Mouse (Mus musculus) left cerebral cortex, adult 11 months (tissue): ENCODE data around the gene Tmem252.
"Not testable (repeated sequence)": the region's sequence is repeated elsewhere in the genome, so short reads cannot be mapped to it uniquely, and the experiment has no call there.

Experiments used
- DNase-seq: peaks from one replicate; pipeline ENCODE4 v3.0.0; 2022; ENCODE audit warnings: low spot score

Gene Tmem252

GRCm38 (mm10) chr19:24683016-24683720, 9.4 kb downstream of the Tmem252 start:
- DNase-seq = no peak

- DNase-seq = no peak
Observed at GRCm38 (mm10) chr19:24686411-24686810, 12.6 kb downstream of the Tmem252 start.

GRCm38 (mm10) chr19:24688327-24688726, 14.5 kb downstream of the Tmem252 start:
- no peak for DNase-seq

GRCm38 (mm10) chr19:24689531-24689930, 15.7 kb downstream of the Tmem252 start:
- no peak for DNase-seq

- no peak for DNase-seq
Observed at GRCm38 (mm10) chr19:24692691-24693090, 18.9 kb downstream of the Tmem252 start.

- DNase-seq = no peak
Observed at GRCm38 (mm10) chr19:24697946-24698345, 24.1 kb downstream of the Tmem252 start.

- DNase-seq = no peak
Observed at GRCm38 (mm10) chr19:24698651-24699050, 24.8 kb downstream of the Tmem252 start.

GRCm38 (mm10) chr19:24699196-24699595, 25.4 kb downstream of the Tmem252 start:
- DNase-seq = no peak

- no peak for DNase-seq
Observed at GRCm38 (mm10) chr19:24699910-24700309, 26.1 kb downstream of the Tmem252 start.

- DNase-seq = no peak
Observed at GRCm38 (mm10) chr19:24700664-24701063, 26.9 kb downstream of the Tmem252 start.

- no peak for DNase-seq
Observed at GRCm38 (mm10) chr19:24701716-24702115, 27.9 kb downstream of the Tmem252 start.

- DNase-seq = not testable (repeated sequence)
Observed at GRCm38 (mm10) chr19:24703168-24703567, 29.4 kb downstream of the Tmem252 start.

GRCm38 (mm10) chr19:24703680-24704079, 29.9 kb downstream of the Tmem252 start:
- no peak for DNase-seq

GRCm38 (mm10) chr19:24704326-24704725, 30.5 kb downstream of the Tmem252 start:
- no peak for DNase-seq

GRCm38 (mm10) chr19:24705395-24705794, 31.6 kb downstream of the Tmem252 start:
- DNase-seq = no peak

GRCm38 (mm10) chr19:24707071-24707906, 33.5 kb downstream of the Tmem252 start:
- no peak for DNase-seq

GRCm38 (mm10) chr19:24708032-24708431, 34.2 kb downstream of the Tmem252 start:
- no peak for DNase-seq

GRCm38 (mm10) chr19:24716303-24717097, 42.7 kb downstream of the Tmem252 start:
- DNase-seq = no peak

- no peak for DNase-seq
Observed at GRCm38 (mm10) chr19:24718021-24718420, 44.2 kb downstream of the Tmem252 start.

- DNase-seq = no peak
Observed at GRCm38 (mm10) chr19:24719504-24719903, 45.7 kb downstream of the Tmem252 start.

- DNase-seq = no peak
Observed at GRCm38 (mm10) chr19:24720448-24720847, 46.6 kb downstream of the Tmem252 start.

GRCm38 (mm10) chr19:24724362-24724761, 50.6 kb downstream of the Tmem252 start:
- no peak for DNase-seq
